Mouse (Mus musculus) heart, embryonic 11.5 days (tissue): ENCODE results near the gene Trip13. TPM values are rescaled to one million over a fixed set of nuclear protein-coding genes. Genes with fewer than 3 reads are reported as not detected.

Experiments
- ATAC-seq: fragments of 200-750 bp; cut with Nextera tagmentation; replicated peaks from 2 replicates; pipeline ENCODE4 v1.8.0; 2017; ENCODE audit warnings: moderate library complexity; ENCODE audit not compliant: insufficient number of reproducible peaks, low FRiP score, low TSS enrichment
- H3K27ac ChIP-seq: fragments of 300-500 bp; sonication (generic); 2 replicates; pipeline ENCODE4 v1.5.1; 2014; ENCODE audit warnings: mild to moderate bottlenecking, low read depth, low read length
- H3K27me3 ChIP-seq: fragments of 300-500 bp; sonication (generic); 2 replicates; pipeline ENCODE4 v1.6.1; 2014; ENCODE audit warnings: mild to moderate bottlenecking, low read length, mixed read lengths; ENCODE audit not compliant: control insufficient read depth, insufficient read depth
- H3K36me3 ChIP-seq: fragments of 300-500 bp; sonication (generic); 2 replicates; pipeline ENCODE4 v1.6.1; 2014; ENCODE audit warnings: mild to moderate bottlenecking, low read length, moderate library complexity, mixed read lengths; ENCODE audit not compliant: control insufficient read depth, insufficient read depth
- H3K4me1 ChIP-seq: fragments of 300-500 bp; sonication (generic); 2 replicates; pipeline ENCODE4 v1.6.1; 2014; ENCODE audit warnings: low read length; ENCODE audit not compliant: control insufficient read depth, insufficient read depth
- H3K4me2 ChIP-seq: fragments of 300-500 bp; sonication (generic); 2 replicates; pipeline ENCODE4 v1.6.1; 2014; ENCODE audit warnings: mild to moderate bottlenecking, moderate library complexity
- H3K4me3 ChIP-seq: fragments of 300-500 bp; sonication (generic); 2 replicates; pipeline ENCODE4 v1.5.1; 2014; ENCODE audit warnings: low read depth, low read length
- H3K9ac ChIP-seq: fragments of 300-500 bp; sonication (generic); 2 replicates; pipeline ENCODE4 v1.6.1; 2014; ENCODE audit warnings: mild to moderate bottlenecking, low read depth, low read length, moderate library complexity
- H3K9me3 ChIP-seq: fragments of 300-500 bp; sonication (generic); replicated peaks from 2 replicates; pipeline ENCODE4 v1.6.1; 2016; ENCODE audit warnings: low read length; ENCODE audit not compliant: control insufficient read depth
- WGBS: fragments of 180-500 bp; shearing (Covaris S2); extraction: QIAGEN DNeasy Blood & Tissue Kit; methylation state at CpG from one replicate; pipeline ENCODE4 v1.1.7; 2014; ENCODE audit not compliant: insufficient replicate concordance; 5-methylcytosine and 5-hydroxymethylcytosine counted together
- polyA plus RNA-seq: library from polyadenylated mRNA; unstranded; fragments of >200 nt; fragmentation: Nextera tagmentation; extraction: Ambion mirVana; gene quantifications from 2 replicates; pipeline ENCODE4 v1.2.1, GENCODE M21; 2014

Trip13 gene
- polyA plus RNA-seq, 1 experiment from 2014 or later, result 37.5 TPM

DNA sequence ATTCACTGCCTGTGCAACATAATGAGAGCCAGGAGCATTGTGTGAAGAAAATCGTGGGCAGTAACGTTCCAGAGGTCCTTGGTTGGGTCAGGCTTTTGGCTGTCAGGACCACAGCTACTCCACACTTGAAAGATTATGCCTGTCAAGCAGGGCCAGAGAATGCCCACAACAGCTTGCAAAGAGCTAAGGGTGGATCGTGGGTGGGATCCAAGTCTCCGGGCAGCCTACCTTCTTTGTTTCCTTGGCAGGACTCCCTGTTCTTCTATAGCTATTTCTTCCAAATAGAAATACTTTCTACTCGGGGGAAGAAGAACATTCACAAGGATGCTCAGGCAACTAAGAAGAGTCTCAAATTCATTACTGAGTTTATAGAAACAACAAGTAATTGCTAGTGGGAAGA lies 30.4 kb downstream of the Trip13 start:
- no peaks in the 10 kb centered on the region for H3K36me3 ChIP-seq
- no peaks in the 10 kb centered on the region for H3K27me3 ChIP-seq
- no peak for ATAC-seq
- no peak overlapping the region for H3K9ac ChIP-seq
- WGBS, result 87% methylated on average over 5 of the region's 5 CpGs
- no peak overlapping the region for H3K4me3 ChIP-seq
- no peaks in the 10 kb centered on the region for H3K9me3 ChIP-seq
- no peak overlapping the region for H3K27ac ChIP-seq
- no peaks in the 10 kb centered on the region for H3K4me1 ChIP-seq
- no peak overlapping the region for H3K4me2 ChIP-seq

DNA sequence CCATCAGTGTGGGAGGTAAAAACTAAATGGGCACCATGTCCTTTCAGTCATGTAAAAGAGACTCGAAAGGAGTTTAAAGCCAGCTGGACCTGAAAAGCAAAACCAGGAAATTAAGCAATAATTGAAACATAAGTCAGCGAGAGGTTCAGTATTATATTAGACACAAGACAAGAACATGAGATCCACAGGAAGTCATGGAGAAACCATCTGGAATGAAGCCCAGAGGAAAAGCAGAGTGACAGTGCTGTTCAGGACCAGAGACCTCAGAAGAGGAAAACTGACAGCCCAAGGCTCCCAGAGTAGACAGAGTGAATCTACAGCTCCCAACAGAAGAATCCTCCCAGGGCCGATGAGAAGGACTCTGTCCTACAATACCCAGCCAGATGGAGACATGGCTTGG lies 40.0 kb downstream of the Trip13 start:
- no peak overlapping the region for H3K4me3 ChIP-seq
- H3K4me2 ChIP-seq, result no peak overlapping the region
- no peak overlapping the region for H3K27ac ChIP-seq
- no peaks in the 10 kb centered on the region for H3K27me3 ChIP-seq
- no peak overlapping the region for H3K9ac ChIP-seq
- no peaks in the 10 kb centered on the region for H3K4me1 ChIP-seq
- H3K9me3 ChIP-seq, result peaks cover 2% of the 10 kb centered on the region; the same call in 1 of the 2 replicates
- no peaks in the 10 kb centered on the region for H3K36me3 ChIP-seq
- 81% methylated on average over 3 of the region's 3 CpGs for WGBS
- no peak for ATAC-seq

GRCm38 (mm10) chr13:73892493-73893178 lies 44.9 kb downstream of the Trip13 start:
- Histone ChIP-seq H3K9ac (no peak overlapping the region), H3K27me3 (no peaks in the 10 kb centered on the region), H3K9me3 (peaks cover 2% of the 10 kb centered on the region; the same call in 1 of the 2 replicates), H3K27ac (no peak overlapping the region), H3K4me3 (no peak overlapping the region), H3K4me1 (no peaks in the 10 kb centered on the region), H3K36me3 (no peaks in the 10 kb centered on the region), H3K4me2 (no peak overlapping the region)
- no peak; the same call in 1 of the 2 replicates for ATAC-seq
- WGBS, result 33% methylated on average over 6 of the region's 6 CpGs

DNA sequence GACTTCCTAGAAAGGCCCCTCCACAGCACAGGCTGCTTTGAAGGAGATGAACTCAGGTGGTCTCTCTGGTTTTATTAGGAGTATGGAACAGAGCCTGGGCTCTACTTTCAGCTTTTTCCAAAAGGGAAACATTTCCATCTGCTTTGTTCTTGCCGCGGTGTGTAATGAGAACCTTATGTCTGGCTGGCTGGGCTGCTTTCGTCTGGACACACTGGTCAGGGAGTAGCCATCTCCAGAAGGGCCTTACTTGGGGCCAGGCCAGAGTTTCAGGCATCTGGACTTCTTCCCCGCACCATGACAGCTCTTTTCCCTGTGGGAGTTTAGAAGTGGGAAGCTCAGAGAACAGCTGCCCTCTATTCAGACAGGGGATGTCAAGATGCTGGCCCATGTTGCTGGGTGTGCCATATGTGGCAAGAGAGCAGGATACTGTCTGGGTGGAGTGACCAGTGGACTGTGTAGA lies 50.1 kb downstream of the Trip13 start:
- ATAC-seq, result peak; percentile 40; the same call in 1 of the 2 replicates
- no peak overlapping the region for H3K4me3 ChIP-seq
- 55% methylated on average over 4 of the region's 4 CpGs for WGBS
- H3K27ac ChIP-seq, result no peak overlapping the region
- no peak overlapping the region for H3K4me2 ChIP-seq
- no peaks in the 10 kb centered on the region for H3K4me1 ChIP-seq
- H3K9me3 ChIP-seq, result no peaks in the 10 kb centered on the region
- H3K27me3 ChIP-seq, result no peaks in the 10 kb centered on the region
- H3K36me3 ChIP-seq, result no peaks in the 10 kb centered on the region
- H3K9ac ChIP-seq, result no peak overlapping the region

- Histone ChIP-seq H3K9ac (no peak overlapping the region), H3K27me3 (no peaks in the 10 kb centered on the region), H3K36me3 (no peaks in the 10 kb centered on the region), H3K4me1 (no peaks in the 10 kb centered on the region), H3K4me3 (no peak overlapping the region), H3K4me2 (no peak overlapping the region), H3K27ac (no peak overlapping the region), H3K9me3 (no peaks in the 10 kb centered on the region)
- 77% methylated on average over 5 of the region's 5 CpGs for WGBS
- ATAC-seq, result no peak
Measured at GRCm38 (mm10) chr13:73886601-73887000, 51.0 kb downstream of the Trip13 start.

GRCm38 (mm10) chr13:73886066-73886465 lies 51.5 kb downstream of the Trip13 start:
- H3K4me3 ChIP-seq, result no peak overlapping the region
- no peak overlapping the region for H3K27ac ChIP-seq
- ATAC-seq, result no peak
- H3K9ac ChIP-seq, result no peak overlapping the region
- WGBS, result 66% methylated on average over 4 of the region's 4 CpGs
- H3K27me3 ChIP-seq, result no peaks in the 10 kb centered on the region
- H3K36me3 ChIP-seq, result no peaks in the 10 kb centered on the region
- no peaks in the 10 kb centered on the region for H3K4me1 ChIP-seq
- H3K4me2 ChIP-seq, result no peak overlapping the region
- H3K9me3 ChIP-seq, result no peaks in the 10 kb centered on the region

GRCm38 (mm10) chr13:73885656-73886055 lies 51.9 kb downstream of the Trip13 start:
- Histone ChIP-seq H3K4me2 (no peak overlapping the region), H3K4me3 (no peak overlapping the region), H3K4me1 (no peaks in the 10 kb centered on the region), H3K9ac (no peak overlapping the region), H3K27me3 (no peaks in the 10 kb centered on the region), H3K27ac (no peak overlapping the region), H3K9me3 (no peaks in the 10 kb centered on the region), H3K36me3 (no peaks in the 10 kb centered on the region)
- WGBS, result 58% methylated on average over 4 of the region's 4 CpGs
- ATAC-seq, result no peak

GRCm38 (mm10) chr13:73881347-73881746 lies 56.2 kb downstream of the Trip13 start:
- no peak for ATAC-seq
- WGBS, result 70% methylated on average over 8 of the region's 8 CpGs

DNA sequence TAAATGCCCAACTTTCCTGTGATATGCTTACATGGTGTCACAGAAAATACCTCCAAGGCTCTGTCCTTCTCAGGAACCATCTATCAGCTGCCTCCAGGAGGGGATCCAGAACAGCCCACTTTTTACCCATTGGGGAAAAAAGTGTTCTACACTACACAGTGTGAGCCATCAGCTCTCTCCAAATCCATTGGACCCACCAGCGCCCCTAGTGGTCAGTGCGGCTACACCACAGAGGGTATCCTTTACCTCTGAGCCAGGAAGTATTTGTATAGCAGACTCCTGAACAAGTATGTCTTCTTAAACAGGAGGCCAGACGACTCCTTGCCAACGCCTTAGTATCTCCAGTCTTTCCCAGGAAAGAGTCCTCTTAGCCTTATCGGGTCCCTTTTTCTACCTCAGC lies 57.8 kb downstream of the Trip13 start:
- no peak overlapping the region for H3K9ac ChIP-seq
- H3K27ac ChIP-seq, result no peak overlapping the region
- H3K4me1 ChIP-seq, result no peaks in the 10 kb centered on the region
- no peaks in the 10 kb centered on the region for H3K9me3 ChIP-seq
- H3K4me2 ChIP-seq, result no peak overlapping the region
- WGBS, result 81% methylated on average over 5 of the region's 5 CpGs
- H3K36me3 ChIP-seq, result no peaks in the 10 kb centered on the region
- no peak for ATAC-seq
- no peaks in the 10 kb centered on the region for H3K27me3 ChIP-seq
- no peak overlapping the region for H3K4me3 ChIP-seq

More at GRCm38 (mm10) chr13:73881347-73881746, 56.2 kb downstream of the Trip13 start:
- H3K4me2 ChIP-seq, result no peak overlapping the region
- H3K4me3 ChIP-seq, result no peak overlapping the region
- no peaks in the 10 kb centered on the region for H3K36me3 ChIP-seq
- no peaks in the 10 kb centered on the region for H3K4me1 ChIP-seq
- H3K9me3 ChIP-seq, result no peaks in the 10 kb centered on the region
- H3K27ac ChIP-seq, result no peak overlapping the region
- no peak overlapping the region for H3K9ac ChIP-seq
- H3K27me3 ChIP-seq, result no peaks in the 10 kb centered on the region
